Mouse (Mus musculus) layer of hippocampus, adult 9-11 months (tissue): Measurements from ENCODE around the gene Gm20388.
"Not testable (repeated sequence)": the region's sequence is repeated elsewhere in the genome, so short reads cannot be mapped to it uniquely, and the experiment has no call there.

Experiments
- DNase-seq: peaks from one replicate; pipeline ENCODE4 v3.0.0; 2022

Gene Gm20388

GRCm38 (mm10) chr8:120764638-120765037 lies 854.0 kb downstream of the Gm20388 start:
- DNase-seq, result no peak

- no peak for DNase-seq
These were observed 856.0 kb downstream of the Gm20388 start for GRCm38 (mm10) chr8:120766622-120767021.

GRCm38 (mm10) chr8:120768454-120769218 lies 858.0 kb downstream of the Gm20388 start:
- no peak for DNase-seq

GRCm38 (mm10) chr8:120777184-120777583 lies 866.5 kb downstream of the Gm20388 start:
- DNase-seq, result no peak

GRCm38 (mm10) chr8:120777732-120778131 lies 867.1 kb downstream of the Gm20388 start:
- no peak for DNase-seq

GRCm38 (mm10) chr8:120779106-120779505 lies 868.5 kb downstream of the Gm20388 start:
- DNase-seq, result no peak

- no peak for DNase-seq
These were observed 873.1 kb downstream of the Gm20388 start for GRCm38 (mm10) chr8:120783781-120784180.

- no peak for DNase-seq
These were observed 876.1 kb downstream of the Gm20388 start for GRCm38 (mm10) chr8:120786753-120787152.

GRCm38 (mm10) chr8:120787631-120788030 lies 877.0 kb downstream of the Gm20388 start:
- DNase-seq, result no peak

- DNase-seq, result peak; percentile 63
These were observed 882.1 kb downstream of the Gm20388 start for GRCm38 (mm10) chr8:120792710-120793109.

GRCm38 (mm10) chr8:120795944-120796635 lies 885.4 kb downstream of the Gm20388 start:
- peak; percentile 71 for DNase-seq

GRCm38 (mm10) chr8:120797019-120797727 lies 886.5 kb downstream of the Gm20388 start:
- no peak for DNase-seq

GRCm38 (mm10) chr8:120800308-120800865 lies 889.7 kb downstream of the Gm20388 start:
- DNase-seq, result no peak

- not testable (repeated sequence) for DNase-seq
These were observed 893.2 kb downstream of the Gm20388 start for GRCm38 (mm10) chr8:120803661-120804375.

- DNase-seq, result no peak
These were observed 894.1 kb downstream of the Gm20388 start for GRCm38 (mm10) chr8:120804741-120805140.

- DNase-seq, result no peak
These were observed 896.2 kb downstream of the Gm20388 start for GRCm38 (mm10) chr8:120806780-120807264.

- DNase-seq, result no peak
These were observed 897.1 kb downstream of the Gm20388 start for GRCm38 (mm10) chr8:120807719-120808118.

GRCm38 (mm10) chr8:120809050-120809449 lies 898.4 kb downstream of the Gm20388 start:
- no peak for DNase-seq

- no peak for DNase-seq
These were observed 901.3 kb downstream of the Gm20388 start for GRCm38 (mm10) chr8:120811953-120812352.

GRCm38 (mm10) chr8:120813028-120813427 lies 902.4 kb downstream of the Gm20388 start:
- no peak for DNase-seq

- DNase-seq, result no peak
These were observed 903.2 kb downstream of the Gm20388 start for GRCm38 (mm10) chr8:120813839-120814238.

GRCm38 (mm10) chr8:120816371-120816770 lies 905.7 kb downstream of the Gm20388 start:
- no peak for DNase-seq
